Mouse (Mus musculus): Measurements from ENCODE around the gene Tmco4.

Gene Tmco4

GRCm38 (mm10) chr4:139088982-139089671 lies 116.4 kb downstream of the Tmco4 start:
- in situ Hi-C loops (cut with MboI; ENCODE audit: low sequenced_read_pairs): loop anchor here (10.0 kb wide), 1 partner anchor 166 kb away; no protein-coding TSS in a partner anchor

GRCm38 (mm10) chr4:139090303-139090940 lies 117.7 kb downstream of the Tmco4 start:
- in situ Hi-C loops (cut with MboI; ENCODE audit: low sequenced_read_pairs): no loop called here

- in situ Hi-C loops (cut with MboI; ENCODE audit: low sequenced_read_pairs): no loop called here
These were observed 118.4 kb downstream of the Tmco4 start for GRCm38 (mm10) chr4:139091066-139091465.

- in situ Hi-C loops (cut with MboI; ENCODE audit: low sequenced_read_pairs): no loop called here
These were observed 119.0 kb downstream of the Tmco4 start for GRCm38 (mm10) chr4:139091478-139092355.

GRCm38 (mm10) chr4:139092356-139093195 lies 119.9 kb downstream of the Tmco4 start, which contains the start of gene Nbl1:
TSS of gene Nbl1 (minus strand) at chr4:139092993.
- in situ Hi-C loops (cut with MboI; ENCODE audit: low sequenced_read_pairs): no loop called here

GRCm38 (mm10) chr4:139093196-139093530 lies 120.5 kb downstream of the Tmco4 start:
- in situ Hi-C loops (cut with MboI; ENCODE audit: low sequenced_read_pairs): no loop called here

- in situ Hi-C loops (cut with MboI; ENCODE audit: low sequenced_read_pairs): no loop called here
These were observed 122.7 kb downstream of the Tmco4 start for GRCm38 (mm10) chr4:139095406-139095805.

- in situ Hi-C loops (cut with MboI; ENCODE audit: low sequenced_read_pairs): no loop called here
These were observed 123.5 kb downstream of the Tmco4 start for GRCm38 (mm10) chr4:139096201-139096600.

- in situ Hi-C loops (cut with MboI; ENCODE audit: low sequenced_read_pairs): no loop called here
These were observed 127.6 kb downstream of the Tmco4 start for GRCm38 (mm10) chr4:139100326-139100725.

GRCm38 (mm10) chr4:139101546-139101945 lies 128.9 kb downstream of the Tmco4 start:
- in situ Hi-C loops (cut with MboI; ENCODE audit: low sequenced_read_pairs): no loop called here

GRCm38 (mm10) chr4:139105453-139105852 lies 132.8 kb downstream of the Tmco4 start:
- in situ Hi-C loops (cut with MboI; ENCODE audit: low sequenced_read_pairs): no loop called here

Measured in CH12F3 (cell line).